Mouse (Mus musculus) forebrain, embryonic 13.5 days (tissue): Measurements from ENCODE around the gene Nanos3. TPM values are rescaled to one million over a fixed set of nuclear protein-coding genes. Genes with fewer than 3 reads are reported as not detected.

Experiments
- ATAC-seq: fragments of 200-750 bp; cut with Nextera tagmentation; 2 replicates; pipeline ENCODE4 v1.8.0; 2017
- H3K27ac ChIP-seq: fragments of 300-500 bp; sonication (generic); 2 replicates; pipeline ENCODE4 v1.5.1; 2015; ENCODE audit warnings: inconsistent platforms, mild to moderate bottlenecking, moderate library complexity
- H3K27me3 ChIP-seq: fragments of 300-500 bp; sonication (generic); 2 replicates; pipeline ENCODE4 v1.6.1; 2015; ENCODE audit warnings: mild to moderate bottlenecking, inconsistent platforms
- H3K36me3 ChIP-seq: fragments of 300-500 bp; sonication (generic); 2 replicates; pipeline ENCODE4 v1.6.1; 2015; ENCODE audit warnings: mild to moderate bottlenecking, inconsistent platforms; ENCODE audit not compliant: poor library complexity, severe bottlenecking
- H3K4me1 ChIP-seq: fragments of 300-500 bp; sonication (generic); 2 replicates; pipeline ENCODE4 v1.6.1; 2015; ENCODE audit warnings: inconsistent platforms
- H3K4me2 ChIP-seq: fragments of 300-500 bp; sonication (generic); 2 replicates; pipeline ENCODE4 v1.6.1; 2015; ENCODE audit warnings: inconsistent platforms, mild to moderate bottlenecking, moderate library complexity
- H3K4me3 ChIP-seq: fragments of 300-500 bp; sonication (generic); 2 replicates; pipeline ENCODE4 v1.5.1; 2015; ENCODE audit warnings: mild to moderate bottlenecking, inconsistent platforms
- H3K9ac ChIP-seq: fragments of 300-500 bp; sonication (generic); 2 replicates; pipeline ENCODE4 v1.6.1; 2015; ENCODE audit warnings: mild to moderate bottlenecking, inconsistent platforms
- H3K9me3 ChIP-seq: fragments of 300-500 bp; sonication (generic); replicated peaks from 2 replicates; pipeline ENCODE4 v1.6.1; 2016; ENCODE audit warnings: inconsistent platforms
- WGBS: fragments of 180-500 bp; shearing (Covaris S2); methylation state at CpG from one replicate; pipeline ENCODE4 v1.1.7; 2015; 5-methylcytosine and 5-hydroxymethylcytosine counted together
- polyA plus RNA-seq: library from polyadenylated mRNA; unstranded; fragments of >200 nt; fragmentation: Nextera tagmentation; extraction: Ambion mirVana; gene quantifications from 2 replicates; pipeline ENCODE4 v1.2.1, GENCODE M21; 2015

Gene Nanos3
- 4.7 and 6.5 TPM in 2 replicates for polyA plus RNA-seq

DNA sequence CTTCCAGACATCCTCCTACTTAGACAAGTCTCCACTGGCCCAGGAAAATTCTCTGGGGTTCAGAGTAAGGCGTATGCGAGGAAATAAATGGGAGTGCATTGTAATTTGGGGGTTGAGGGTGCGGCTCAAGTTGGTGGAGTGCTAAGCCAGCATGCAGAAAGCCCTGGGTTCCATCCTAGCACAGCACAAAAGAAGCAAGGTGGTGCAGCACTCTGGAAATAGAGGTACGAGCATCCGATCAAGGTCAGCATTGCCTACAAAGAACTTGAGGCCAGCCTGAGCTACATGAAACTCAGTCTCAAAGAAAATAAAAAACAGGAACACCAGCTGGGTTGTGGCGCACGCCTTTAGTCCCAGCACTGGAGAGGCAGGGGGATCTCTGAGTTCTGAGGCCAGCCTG lies at the start of gene Nanos3:
Gene Nanos3, minus strand, starts transcription at position 101 of the 400 bp plus-strand sequence.
- Histone ChIP-seq H3K4me1 (peaks cover 48% of the 10 kb centered on the region), H3K27me3 (no peaks in the 10 kb centered on the region), H3K4me2 (peak within 1 kb of the TSS; percentile 89), H3K4me3 (peak within 1 kb of the TSS; percentile 81), H3K27ac (peak within 1 kb of the TSS; percentile 96), H3K36me3 (no peaks in the 10 kb centered on the region), H3K9ac (peak within 1 kb of the TSS; percentile 99), H3K9me3 (no peaks in the 10 kb centered on the region)
- no peak for ATAC-seq
- WGBS, result 95% methylated on average over 7 of the region's 7 CpGs

DNA sequence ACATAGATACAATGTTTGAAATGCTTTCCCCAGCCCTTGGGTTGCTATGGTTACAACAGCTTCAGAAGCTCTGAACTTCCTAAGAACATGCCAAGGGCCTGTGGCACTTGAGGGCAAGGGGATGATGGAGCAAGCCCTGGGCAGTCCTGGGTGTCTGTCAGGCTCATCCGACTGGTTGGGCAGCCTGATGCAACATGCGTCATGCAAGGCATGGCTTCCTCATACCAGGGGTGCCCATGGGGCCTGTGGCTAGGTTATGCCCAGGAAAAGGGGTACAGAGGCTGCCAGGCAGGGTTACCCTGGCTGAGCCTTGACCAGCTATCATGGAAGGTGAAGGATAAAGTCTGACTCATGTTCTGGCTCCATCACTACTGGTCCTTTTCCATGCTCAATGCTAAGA lies 48.0 kb upstream of the Nanos3 start:
- no peak overlapping the region for H3K27ac ChIP-seq
- H3K9ac ChIP-seq, result peak overlapping the region; percentile 16; the same call in 1 of the 2 replicates
- ATAC-seq, result no peak
- H3K27me3 ChIP-seq, result no peaks in the 10 kb centered on the region
- peaks cover 43% of the 10 kb centered on the region for H3K4me1 ChIP-seq
- no peak overlapping the region for H3K4me2 ChIP-seq
- WGBS, result 94% methylated on average over 2 of the region's 2 CpGs
- no peaks in the 10 kb centered on the region for H3K9me3 ChIP-seq
- peaks cover 69% of the 10 kb centered on the region for H3K36me3 ChIP-seq
- no peak overlapping the region for H3K4me3 ChIP-seq

DNA sequence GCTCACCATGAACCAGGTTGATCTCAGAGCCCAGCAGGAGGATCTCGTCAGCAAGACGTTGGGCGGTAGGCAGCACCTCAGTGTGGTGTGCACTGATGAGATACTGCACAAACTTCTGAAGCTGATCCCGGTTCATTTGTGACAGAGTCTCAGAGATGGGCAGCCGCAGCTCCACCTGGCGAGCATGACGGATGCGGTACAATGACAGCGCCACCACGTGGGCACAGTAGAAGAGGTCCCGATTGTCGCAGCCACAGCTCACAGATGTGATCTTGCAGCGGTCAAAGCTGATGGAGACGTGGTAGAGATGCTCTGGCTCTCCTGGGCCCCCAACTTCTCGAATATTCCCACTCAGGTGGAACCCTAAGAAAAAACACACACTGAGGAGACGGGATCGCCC lies 45.7 kb upstream of the Nanos3 start:
- ATAC-seq, result no peak

GRCm38 (mm10) chr8:84223322-84224029 lies 38.5 kb upstream of the Nanos3 start:
- WGBS, result 80% methylated on average over 21 of the region's 21 CpGs
- no peaks in the 10 kb centered on the region for H3K27me3 ChIP-seq

More for the DNA sequence above, 45.7 kb upstream of the Nanos3 start:
- no peaks in the 10 kb centered on the region for H3K27me3 ChIP-seq
- H3K4me1 ChIP-seq, result peaks cover 32% of the 10 kb centered on the region
- no peak overlapping the region for H3K4me3 ChIP-seq
- 75% methylated on average over 17 of the region's 17 CpGs for WGBS
- H3K27ac ChIP-seq, result no peak overlapping the region
- peaks cover 92% of the 10 kb centered on the region for H3K36me3 ChIP-seq
- no peak overlapping the region for H3K4me2 ChIP-seq
- no peaks in the 10 kb centered on the region for H3K9me3 ChIP-seq
- no peak overlapping the region for H3K9ac ChIP-seq

GRCm38 (mm10) chr8:84222566-84223165 lies 37.6 kb upstream of the Nanos3 start:
- WGBS, result 97% methylated on average over 9 of the region's 9 CpGs
- Histone ChIP-seq H3K27ac (no peak overlapping the region), H3K4me1 (no peaks in the 10 kb centered on the region), H3K9me3 (no peaks in the 10 kb centered on the region), H3K36me3 (peaks cover 98% of the 10 kb centered on the region), H3K27me3 (no peaks in the 10 kb centered on the region), H3K9ac (no peak overlapping the region), H3K4me2 (no peak overlapping the region), H3K4me3 (no peak overlapping the region)
- ATAC-seq, result no peak

More at GRCm38 (mm10) chr8:84223322-84224029, 38.5 kb upstream of the Nanos3 start:
- Histone ChIP-seq H3K9ac (no peak overlapping the region), H3K4me1 (no peaks in the 10 kb centered on the region), H3K4me3 (no peak overlapping the region), H3K36me3 (peaks cover 98% of the 10 kb centered on the region), H3K9me3 (no peaks in the 10 kb centered on the region), H3K4me2 (no peak overlapping the region), H3K27ac (no peak overlapping the region)
- ATAC-seq, result 0 out of 2 replicates have a peak, but pooled peaks have one; percentile 45

- no peak overlapping the region for H3K4me3 ChIP-seq
- 89% methylated on average over 7 of the region's 7 CpGs for WGBS
- H3K4me1 ChIP-seq, result no peaks in the 10 kb centered on the region
- no peaks in the 10 kb centered on the region for H3K9me3 ChIP-seq
- no peaks in the 10 kb centered on the region for H3K27me3 ChIP-seq
- no peak overlapping the region for H3K27ac ChIP-seq
- H3K4me2 ChIP-seq, result no peak overlapping the region
- H3K9ac ChIP-seq, result no peak overlapping the region
- no peak for ATAC-seq
- peaks cover 98% of the 10 kb centered on the region for H3K36me3 ChIP-seq
Observed at GRCm38 (mm10) chr8:84220105-84220504, 35.1 kb upstream of the Nanos3 start.

- Histone ChIP-seq H3K36me3 (peaks cover 98% of the 10 kb centered on the region), H3K4me2 (no peak overlapping the region), H3K27ac (no peak overlapping the region), H3K27me3 (no peaks in the 10 kb centered on the region), H3K4me3 (no peak overlapping the region), H3K4me1 (no peaks in the 10 kb centered on the region), H3K9ac (no peak overlapping the region), H3K9me3 (no peaks in the 10 kb centered on the region)
- no peak for ATAC-seq
- 96% methylated on average over 5 of the region's 5 CpGs for WGBS
Observed at GRCm38 (mm10) chr8:84218143-84218542, 33.1 kb upstream of the Nanos3 start.

GRCm38 (mm10) chr8:84217206-84217605 lies 32.2 kb upstream of the Nanos3 start:
- Histone ChIP-seq H3K9me3 (no peaks in the 10 kb centered on the region), H3K4me1 (no peaks in the 10 kb centered on the region), H3K27me3 (no peaks in the 10 kb centered on the region), H3K36me3 (peaks cover 98% of the 10 kb centered on the region), H3K27ac (no peak overlapping the region), H3K9ac (no peak overlapping the region), H3K4me3 (no peak overlapping the region), H3K4me2 (no peak overlapping the region)
- ATAC-seq, result no peak
- WGBS, result 97% methylated on average over 11 of the region's 11 CpGs

DNA sequence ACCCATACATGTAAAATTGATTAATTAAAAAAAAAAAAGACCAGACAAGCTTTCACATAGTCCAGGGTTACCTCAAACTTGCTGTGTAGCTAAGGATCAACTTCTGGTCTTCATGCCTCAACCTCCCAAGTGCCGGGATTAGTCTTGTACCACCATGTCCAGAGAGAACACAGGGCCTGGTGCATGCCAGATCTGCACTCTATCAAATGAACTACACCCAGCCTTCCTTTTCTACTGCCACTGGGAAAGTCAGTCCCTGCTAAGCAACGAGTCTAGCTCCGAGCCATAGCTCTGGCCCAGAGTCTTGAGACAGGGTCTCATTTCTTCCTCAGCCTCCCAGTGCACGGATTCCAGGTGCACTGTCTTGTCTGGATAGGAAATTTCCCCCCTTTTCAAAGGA lies 28.3 kb upstream of the Nanos3 start:
- Histone ChIP-seq H3K27ac (no peak overlapping the region), H3K36me3 (peaks cover 90% of the 10 kb centered on the region), H3K9me3 (no peaks in the 10 kb centered on the region), H3K4me3 (no peak overlapping the region), H3K4me1 (peaks cover 22% of the 10 kb centered on the region), H3K27me3 (no peaks in the 10 kb centered on the region), H3K9ac (no peak overlapping the region), H3K4me2 (no peak overlapping the region)
- 89% methylated on average over 4 of the region's 4 CpGs for WGBS
- no peak for ATAC-seq

DNA sequence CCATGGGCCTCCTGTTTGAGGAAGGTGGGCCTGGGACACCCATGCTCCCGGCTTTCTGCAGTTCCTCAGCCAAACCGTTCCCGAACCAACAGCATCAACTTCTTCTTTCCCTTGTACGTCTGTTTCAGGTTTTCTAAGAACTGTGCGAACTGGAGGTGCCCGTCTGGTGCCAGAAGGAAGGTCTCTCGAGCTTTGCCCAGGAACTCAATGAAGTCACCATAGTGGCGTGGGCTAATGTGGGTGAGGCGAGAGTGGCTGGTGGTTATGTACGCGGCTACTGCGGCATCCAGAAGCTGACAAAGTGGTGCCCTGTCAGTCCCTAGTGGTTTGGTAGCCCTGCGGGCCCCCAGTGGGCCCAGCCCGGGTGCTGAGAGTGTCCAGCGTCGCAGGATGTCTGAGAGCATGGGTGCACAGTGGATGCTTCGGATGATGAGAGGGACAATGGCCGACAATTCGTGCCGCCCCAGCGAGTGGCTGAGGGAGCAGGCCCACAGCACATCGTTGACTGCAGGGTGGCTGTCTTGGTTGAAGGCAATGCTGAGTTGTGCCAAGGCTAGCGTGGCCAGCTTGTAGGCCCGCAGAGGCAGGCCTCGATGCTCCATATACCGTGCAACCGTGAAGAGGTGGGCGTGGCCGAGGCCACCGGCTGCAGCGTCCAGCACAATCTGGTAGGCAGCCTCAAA lies 27.0 kb upstream of the Nanos3 start:
- H3K27me3 ChIP-seq, result no peaks in the 10 kb centered on the region
- ATAC-seq, result no peak
- H3K9me3 ChIP-seq, result no peaks in the 10 kb centered on the region
- no peak overlapping the region for H3K4me2 ChIP-seq
- peaks cover 77% of the 10 kb centered on the region for H3K36me3 ChIP-seq
- no peak overlapping the region for H3K9ac ChIP-seq
- peaks cover 29% of the 10 kb centered on the region for H3K4me1 ChIP-seq
- H3K4me3 ChIP-seq, result no peak overlapping the region
- 93% methylated on average over 31 of the region's 31 CpGs for WGBS
- no peak overlapping the region for H3K27ac ChIP-seq

DNA sequence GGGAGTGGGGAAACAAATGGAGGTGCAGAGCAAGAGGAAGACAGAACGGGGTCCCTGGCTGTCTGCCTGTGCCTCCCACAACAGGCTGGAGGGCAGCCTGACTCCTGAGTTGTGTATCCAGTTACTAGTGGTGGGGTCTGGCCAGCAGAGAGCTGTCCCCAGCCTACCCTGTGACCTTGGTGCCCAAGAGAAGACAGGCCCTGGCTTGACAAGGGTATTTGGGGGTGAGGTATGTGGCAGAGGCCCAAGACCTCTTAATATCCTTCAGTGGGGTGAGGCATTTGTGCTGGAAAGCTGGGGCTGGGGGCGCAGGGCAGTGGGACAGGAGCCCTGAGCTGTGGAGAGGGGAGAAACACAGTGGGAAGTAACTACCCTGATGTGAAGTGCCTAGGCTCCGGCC lies 26.2 kb upstream of the Nanos3 start:
- Histone ChIP-seq H3K4me3 (no peak overlapping the region), H3K4me2 (no peak overlapping the region), H3K36me3 (peaks cover 69% of the 10 kb centered on the region), H3K9ac (no peak overlapping the region), H3K27me3 (no peaks in the 10 kb centered on the region), H3K9me3 (no peaks in the 10 kb centered on the region), H3K4me1 (peaks cover 29% of the 10 kb centered on the region), H3K27ac (no peak overlapping the region)
- WGBS, result 98% methylated on average over 3 of the region's 3 CpGs
- ATAC-seq, result no peak

DNA sequence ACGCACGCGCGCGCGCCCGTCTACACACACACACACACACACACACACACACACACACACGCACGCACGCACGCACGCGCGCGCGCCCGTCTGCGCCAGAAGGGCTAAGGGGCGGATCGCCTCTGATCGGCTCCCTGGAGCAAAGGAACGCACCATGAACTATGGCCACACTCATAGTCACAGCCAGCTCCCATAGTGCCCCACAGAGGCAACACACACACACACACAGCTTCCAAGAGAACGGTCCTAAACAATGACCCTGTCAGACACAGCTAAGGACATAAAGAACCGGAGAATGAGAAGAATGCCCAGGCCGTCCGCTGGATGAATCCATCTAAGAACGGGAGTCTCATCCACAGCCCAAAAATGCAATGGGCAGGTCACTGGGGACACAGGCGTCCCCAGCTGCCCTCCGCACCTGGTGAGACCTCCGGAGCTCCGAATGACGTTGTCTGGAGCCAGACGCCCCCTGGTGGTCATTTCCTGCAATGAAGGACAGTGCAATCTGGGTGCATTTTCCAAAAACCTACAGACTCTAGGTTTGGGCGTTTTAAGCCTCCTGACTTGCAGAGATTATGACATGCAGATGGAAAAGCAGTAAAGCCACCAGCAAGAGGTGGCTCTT lies 25.3 kb upstream of the Nanos3 start:
- H3K9me3 ChIP-seq, result no peaks in the 10 kb centered on the region
- H3K4me3 ChIP-seq, result no peak overlapping the region
- 51% methylated on average over 29 of the region's 34 CpGs for WGBS
- peak overlapping the region; percentile 26; the same call in 1 of the 2 replicates for H3K9ac ChIP-seq
- no peak overlapping the region; the same call in 1 of the 2 replicates for H3K27ac ChIP-seq
- H3K36me3 ChIP-seq, result peaks cover 60% of the 10 kb centered on the region
- H3K4me2 ChIP-seq, result peak overlapping the region; percentile 37
- peaks cover 29% of the 10 kb centered on the region for H3K4me1 ChIP-seq
- no peaks in the 10 kb centered on the region for H3K27me3 ChIP-seq
- peak; percentile 50 for ATAC-seq
